Mouse (Mus musculus) lung, embryonic 15.5 days (tissue): ENCODE data around the gene Phactr1. TPM values are rescaled to one million over a fixed set of nuclear protein-coding genes. Genes with fewer than 3 reads are reported as not detected.

ENCODE experiments used
- ATAC-seq: fragments of 200-750 bp; cut with Nextera tagmentation; 2 replicates; pipeline ENCODE4 v1.8.0; 2017; ENCODE audit warnings: moderate number of reproducible peaks, borderline replicate concordance; ENCODE audit not compliant: low FRiP score, low TSS enrichment; ENCODE audit errors: extremely low read depth
- H3K27ac ChIP-seq: fragments of 300-500 bp; sonication (generic); 2 replicates; pipeline ENCODE4 v1.5.1; 2015; ENCODE audit warnings: moderate library complexity, mild to moderate bottlenecking, inconsistent platforms
- H3K27me3 ChIP-seq: fragments of 300-500 bp; sonication (generic); 2 replicates; pipeline ENCODE4 v1.6.1; 2015; ENCODE audit warnings: inconsistent platforms
- H3K36me3 ChIP-seq: fragments of 300-500 bp; sonication (generic); 2 replicates; pipeline ENCODE4 v1.6.1; 2015; ENCODE audit warnings: inconsistent platforms
- H3K4me1 ChIP-seq: fragments of 300-500 bp; sonication (generic); 2 replicates; pipeline ENCODE4 v1.6.1; 2015; ENCODE audit warnings: inconsistent platforms
- H3K4me2 ChIP-seq: fragments of 300-500 bp; sonication (generic); 2 replicates; pipeline ENCODE4 v1.6.1; 2015; ENCODE audit warnings: inconsistent platforms, mild to moderate bottlenecking, moderate library complexity
- H3K4me3 ChIP-seq: fragments of 300-500 bp; sonication (generic); 2 replicates; pipeline ENCODE4 v1.5.1; 2015; ENCODE audit warnings: mild to moderate bottlenecking, inconsistent platforms
- H3K9ac ChIP-seq: fragments of 300-500 bp; sonication (generic); 2 replicates; pipeline ENCODE4 v1.6.1; 2015; ENCODE audit warnings: inconsistent platforms
- H3K9me3 ChIP-seq: fragments of 300-500 bp; sonication (generic); 2 replicates; pipeline ENCODE4 v1.6.1; 2016; ENCODE audit warnings: inconsistent platforms
- WGBS: fragments of 180-500 bp; shearing (Covaris S2); methylation state at CpG from one replicate; pipeline ENCODE4 v1.1.7; 2015; 5-methylcytosine and 5-hydroxymethylcytosine counted together
- polyA plus RNA-seq: library from polyadenylated mRNA; unstranded; fragments of >200 nt; fragmentation: Nextera tagmentation; extraction: Ambion mirVana; gene quantifications from 2 replicates; pipeline ENCODE4 v1.2.1, GENCODE M21; 2015

Gene Phactr1
- polyA plus RNA-seq, 1 experiment from 2014 or later: 6.4 TPM

GRCm38 (mm10) chr13:42884033-42884724 lies 203.8 kb downstream of the Phactr1 start:
- Histone ChIP-seq H3K4me2 (peak overlapping the region; percentile 40), H3K4me1 (peaks cover 17% of the 10 kb centered on the region), H3K36me3 (no peaks in the 10 kb centered on the region), H3K4me3 (no peak overlapping the region), H3K9me3 (no peaks in the 10 kb centered on the region), H3K9ac (no peak overlapping the region), H3K27ac (no peak overlapping the region), H3K27me3 (no peaks in the 10 kb centered on the region)
- 24% methylated on average over 14 of the region's 14 CpGs for WGBS
- ATAC-seq: peak; percentile 23; the same call in 1 of the 2 replicates

- WGBS: 33% methylated on average over 1 of the region's 1 CpGs
These were observed 204.3 kb downstream of the Phactr1 start for GRCm38 (mm10) chr13:42884725-42885115.

GRCm38 (mm10) chr13:42887701-42888100 lies 207.3 kb downstream of the Phactr1 start:
- Histone ChIP-seq H3K9ac (no peak overlapping the region), H3K4me1 (peaks cover 17% of the 10 kb centered on the region), H3K36me3 (no peaks in the 10 kb centered on the region), H3K27me3 (no peaks in the 10 kb centered on the region), H3K4me2 (no peak overlapping the region), H3K9me3 (no peaks in the 10 kb centered on the region), H3K4me3 (no peak overlapping the region), H3K27ac (no peak overlapping the region)
- no peak for ATAC-seq
- WGBS: 87% methylated on average over 5 of the region's 5 CpGs

More at GRCm38 (mm10) chr13:42884725-42885115, 204.3 kb downstream of the Phactr1 start:
- H3K27me3 ChIP-seq: no peaks in the 10 kb centered on the region
- no peak; the same call in 1 of the 2 replicates for ATAC-seq
- H3K36me3 ChIP-seq: no peaks in the 10 kb centered on the region
- no peak overlapping the region for H3K4me2 ChIP-seq
- no peak overlapping the region for H3K4me3 ChIP-seq
- H3K4me1 ChIP-seq: peaks cover 17% of the 10 kb centered on the region
- H3K27ac ChIP-seq: peak overlapping the region; percentile 52; the same call in 1 of the 2 replicates
- H3K9ac ChIP-seq: no peak overlapping the region
- no peaks in the 10 kb centered on the region for H3K9me3 ChIP-seq

GRCm38 (mm10) chr13:42889516-42890474 lies 209.4 kb downstream of the Phactr1 start:
- Histone ChIP-seq H3K4me3 (no peak overlapping the region), H3K4me1 (peaks cover 4% of the 10 kb centered on the region), H3K9ac (no peak overlapping the region), H3K27ac (peak overlapping the region; percentile 7; the same call in 1 of the 2 replicates), H3K4me2 (peak overlapping the region; percentile 15; the same call in 1 of the 2 replicates), H3K36me3 (no peaks in the 10 kb centered on the region), H3K9me3 (no peaks in the 10 kb centered on the region), H3K27me3 (no peaks in the 10 kb centered on the region)
- ATAC-seq: peak; percentile 75
- WGBS: 39% methylated on average over 12 of the region's 12 CpGs

- Histone ChIP-seq H3K4me3 (no peak overlapping the region), H3K36me3 (no peaks in the 10 kb centered on the region), H3K9ac (no peak overlapping the region), H3K4me1 (no peaks in the 10 kb centered on the region; the same call in 1 of the 2 replicates), H3K27me3 (no peaks in the 10 kb centered on the region), H3K27ac (no peak overlapping the region), H3K4me2 (no peak overlapping the region), H3K9me3 (no peaks in the 10 kb centered on the region)
- no peak for ATAC-seq
- WGBS: 61% methylated on average over 5 of the region's 5 CpGs
These were observed 210.2 kb downstream of the Phactr1 start for GRCm38 (mm10) chr13:42890651-42891050.

- H3K27me3 ChIP-seq: no peaks in the 10 kb centered on the region
- 86% methylated on average over 10 of the region's 10 CpGs for WGBS
These were observed 213.6 kb downstream of the Phactr1 start for GRCm38 (mm10) chr13:42894016-42894415.

GRCm38 (mm10) chr13:42894598-42894997 lies 214.2 kb downstream of the Phactr1 start:
- 92% methylated on average over 12 of the region's 12 CpGs for WGBS
- no peaks in the 10 kb centered on the region for H3K36me3 ChIP-seq
- no peaks in the 10 kb centered on the region for H3K27me3 ChIP-seq
- no peak overlapping the region for H3K9ac ChIP-seq
- no peak overlapping the region for H3K4me3 ChIP-seq
- no peak overlapping the region for H3K4me2 ChIP-seq
- no peaks in the 10 kb centered on the region; the same call in 1 of the 2 replicates for H3K4me1 ChIP-seq
- ATAC-seq: no peak
- no peak overlapping the region for H3K27ac ChIP-seq
- H3K9me3 ChIP-seq: no peaks in the 10 kb centered on the region

More at GRCm38 (mm10) chr13:42894016-42894415, 213.6 kb downstream of the Phactr1 start:
- H3K4me1 ChIP-seq: no peaks in the 10 kb centered on the region; the same call in 1 of the 2 replicates
- no peak overlapping the region for H3K4me3 ChIP-seq
- no peak overlapping the region for H3K27ac ChIP-seq
- no peak for ATAC-seq
- no peaks in the 10 kb centered on the region for H3K9me3 ChIP-seq
- H3K36me3 ChIP-seq: no peaks in the 10 kb centered on the region
- no peak overlapping the region for H3K9ac ChIP-seq
- H3K4me2 ChIP-seq: no peak overlapping the region

GRCm38 (mm10) chr13:42895980-42896379 lies 215.6 kb downstream of the Phactr1 start:
- H3K27me3 ChIP-seq: no peaks in the 10 kb centered on the region
- no peaks in the 10 kb centered on the region for H3K9me3 ChIP-seq
- no peaks in the 10 kb centered on the region for H3K4me1 ChIP-seq
- H3K4me3 ChIP-seq: no peak overlapping the region
- H3K4me2 ChIP-seq: no peak overlapping the region
- H3K9ac ChIP-seq: no peak overlapping the region
- H3K27ac ChIP-seq: no peak overlapping the region
- H3K36me3 ChIP-seq: no peaks in the 10 kb centered on the region
- ATAC-seq: no peak
- WGBS: 49% methylated on average over 3 of the region's 3 CpGs

GRCm38 (mm10) chr13:42899611-42900010 lies 219.2 kb downstream of the Phactr1 start:
- Histone ChIP-seq H3K4me2 (no peak overlapping the region), H3K4me3 (no peak overlapping the region), H3K27me3 (no peaks in the 10 kb centered on the region), H3K27ac (no peak overlapping the region), H3K4me1 (no peaks in the 10 kb centered on the region), H3K36me3 (no peaks in the 10 kb centered on the region), H3K9me3 (no peaks in the 10 kb centered on the region), H3K9ac (no peak overlapping the region)
- WGBS: 42% methylated on average over 3 of the region's 3 CpGs
- ATAC-seq: no peak

GRCm38 (mm10) chr13:42901837-42902236 lies 221.4 kb downstream of the Phactr1 start:
- Histone ChIP-seq H3K4me1 (no peaks in the 10 kb centered on the region), H3K9ac (no peak overlapping the region), H3K27ac (no peak overlapping the region), H3K4me3 (no peak overlapping the region), H3K4me2 (no peak overlapping the region), H3K36me3 (no peaks in the 10 kb centered on the region), H3K9me3 (no peaks in the 10 kb centered on the region), H3K27me3 (no peaks in the 10 kb centered on the region)
- ATAC-seq: no peak
- WGBS: 92% methylated on average over 2 of the region's 2 CpGs

GRCm38 (mm10) chr13:42902859-42903258 lies 222.4 kb downstream of the Phactr1 start:
- Histone ChIP-seq H3K27me3 (no peaks in the 10 kb centered on the region), H3K9ac (no peak overlapping the region), H3K27ac (no peak overlapping the region), H3K4me1 (no peaks in the 10 kb centered on the region), H3K9me3 (no peaks in the 10 kb centered on the region), H3K4me2 (no peak overlapping the region), H3K36me3 (no peaks in the 10 kb centered on the region), H3K4me3 (no peak overlapping the region)
- 90% methylated on average over 3 of the region's 3 CpGs for WGBS
- ATAC-seq: no peak

GRCm38 (mm10) chr13:42905818-42906217 lies 225.4 kb downstream of the Phactr1 start:
- no peaks in the 10 kb centered on the region for H3K9me3 ChIP-seq
- no peaks in the 10 kb centered on the region for H3K36me3 ChIP-seq
- H3K27ac ChIP-seq: no peak overlapping the region
- ATAC-seq: no peak
- no peak overlapping the region for H3K4me3 ChIP-seq
- WGBS: 71% methylated on average over 4 of the region's 4 CpGs
- H3K27me3 ChIP-seq: no peaks in the 10 kb centered on the region
- no peak overlapping the region for H3K4me2 ChIP-seq
- H3K9ac ChIP-seq: no peak overlapping the region
- H3K4me1 ChIP-seq: no peaks in the 10 kb centered on the region
